Mouse (Mus musculus) adrenal gland, adult 8-10 months (tissue): ENCODE results near the gene E130114P18Rik. TPM values are rescaled to one million over a fixed set of nuclear protein-coding genes. Genes with fewer than 3 reads are reported as not detected.

Experiments used
- DNase-seq: peaks from one replicate; pipeline ENCODE4 v3.0.0; 2022
- total RNA-seq, 4 experiments: library from RNA; stranded (reverse); gene quantifications; 2 replicates each; pipeline ENCODE4 v1.2.4; 2022

E130114P18Rik gene
- total RNA-seq, 4 experiments from 2014 or later, result 0.28 to 0.73 (median 0.59) TPM; not detected in 1

GRCm38 (mm10) chr4:97647236-97647635 lies 130.6 kb downstream of the E130114P18Rik start:
- DNase-seq, result no peak

GRCm38 (mm10) chr4:97640385-97640784 lies 137.5 kb downstream of the E130114P18Rik start:
- no peak for DNase-seq

GRCm38 (mm10) chr4:97636569-97636968 lies 141.3 kb downstream of the E130114P18Rik start:
- DNase-seq, result no peak

- DNase-seq, result no peak
These were observed 142.1 kb downstream of the E130114P18Rik start for GRCm38 (mm10) chr4:97635757-97636292.

GRCm38 (mm10) chr4:97635296-97635755 lies 142.6 kb downstream of the E130114P18Rik start:
- no peak for DNase-seq

GRCm38 (mm10) chr4:97628881-97629605 lies 148.8 kb downstream of the E130114P18Rik start:
- DNase-seq, result no peak

- no peak for DNase-seq
These were observed 151.7 kb downstream of the E130114P18Rik start for GRCm38 (mm10) chr4:97626002-97626720.

- no peak for DNase-seq
These were observed 154.7 kb downstream of the E130114P18Rik start for GRCm38 (mm10) chr4:97623165-97623564.

GRCm38 (mm10) chr4:97621731-97622130 lies 156.1 kb downstream of the E130114P18Rik start:
- no peak for DNase-seq

- DNase-seq, result no peak
These were observed 157.5 kb downstream of the E130114P18Rik start for GRCm38 (mm10) chr4:97620409-97620808.

GRCm38 (mm10) chr4:97618668-97619373 lies 159.1 kb downstream of the E130114P18Rik start:
- DNase-seq, result no peak

- DNase-seq, result no peak
These were observed 162.8 kb downstream of the E130114P18Rik start for GRCm38 (mm10) chr4:97615031-97615430.

- no peak for DNase-seq
These were observed 166.5 kb downstream of the E130114P18Rik start for GRCm38 (mm10) chr4:97611251-97611847.

GRCm38 (mm10) chr4:97609831-97610727 lies 167.8 kb downstream of the E130114P18Rik start:
- DNase-seq, result no peak

GRCm38 (mm10) chr4:97609329-97609728 lies 168.5 kb downstream of the E130114P18Rik start:
- DNase-seq, result no peak

GRCm38 (mm10) chr4:97608728-97609127 lies 169.2 kb downstream of the E130114P18Rik start:
- no peak for DNase-seq

GRCm38 (mm10) chr4:97608134-97608533 lies 169.7 kb downstream of the E130114P18Rik start:
- DNase-seq, result no peak

- DNase-seq, result no peak
These were observed 170.7 kb downstream of the E130114P18Rik start for GRCm38 (mm10) chr4:97607169-97607568.

GRCm38 (mm10) chr4:97606524-97606923 lies 171.4 kb downstream of the E130114P18Rik start:
- DNase-seq, result no peak

GRCm38 (mm10) chr4:97602579-97602978 lies 175.3 kb downstream of the E130114P18Rik start:
- no peak for DNase-seq
